Mouse (Mus musculus) kidney, adult 2 months (tissue): ENCODE measurements around the gene Lama2. TPM values are rescaled to one million over a fixed set of nuclear protein-coding genes. Genes with fewer than 3 reads are reported as not detected.

Source experiments
- DNase-seq: peaks from one replicate; pipeline ENCODE4 v3.0.0; 2021
- H3K27ac ChIP-seq: fragments of 200-500 bp; 2 replicates; pipeline ENCODE4 v1.5.1; 2012; ENCODE audit warnings: low read depth, low read length, control low read depth, inconsistent platforms; ENCODE audit not compliant: insufficient read depth
- H3K27me3 ChIP-seq: fragments of 200-500 bp; replicated peaks from 2 replicates; pipeline ENCODE4 v1.6.1; 2012; ENCODE audit warnings: mild to moderate bottlenecking, moderate library complexity, low read length, inconsistent platforms; ENCODE audit not compliant: control insufficient read depth, insufficient read depth
- H3K36me3 ChIP-seq: fragments of 200-500 bp; 2 replicates; pipeline ENCODE4 v1.6.1; 2012; ENCODE audit warnings: mild to moderate bottlenecking, moderate library complexity, low read length, inconsistent platforms; ENCODE audit not compliant: control insufficient read depth, insufficient read depth
- H3K4me1 ChIP-seq: fragments of 200-500 bp; 2 replicates; pipeline ENCODE4 v1.6.1; 2011; ENCODE audit warnings: low read length; ENCODE audit not compliant: control insufficient read depth, insufficient read depth
- H3K4me3 ChIP-seq: fragments of 200-500 bp; 2 replicates; pipeline ENCODE4 v1.5.1; 2011; ENCODE audit warnings: mild to moderate bottlenecking, low read depth, low read length, control low read depth; ENCODE audit not compliant: insufficient read depth
- CTCF ChIP-seq: fragments of 200-500 bp; conservative IDR thresholded peaks from 2 replicates; pipeline ENCODE4 v1.5.1; 2011; ENCODE audit warnings: low read depth, mild to moderate bottlenecking, control low read depth, low read length, moderate library complexity, mixed read lengths; ENCODE audit not compliant: insufficient read depth, insufficient read length
- POLR2A ChIP-seq: fragments of 200-500 bp; IDR thresholded peaks from one replicate; pipeline ENCODE4 v1.6.1; 2011; ENCODE audit warnings: low read depth, low read length, control low read depth
- WGBS: fragments of 180-500 bp; shearing (Covaris S2); methylation state at CpG from one replicate; pipeline ENCODE4 v1.1.7; 2018; 5-methylcytosine and 5-hydroxymethylcytosine counted together
- polyA plus RNA-seq: library from polyadenylated mRNA; depleted of rRNA; stranded (reverse); fragments of >200 nt; gene quantifications from 2 replicates; pipeline ENCODE4 v1.2.3, GENCODE M21; 2012

Lama2 gene
- polyA plus RNA-seq, 1 experiment, result 13.1 TPM

DNA sequence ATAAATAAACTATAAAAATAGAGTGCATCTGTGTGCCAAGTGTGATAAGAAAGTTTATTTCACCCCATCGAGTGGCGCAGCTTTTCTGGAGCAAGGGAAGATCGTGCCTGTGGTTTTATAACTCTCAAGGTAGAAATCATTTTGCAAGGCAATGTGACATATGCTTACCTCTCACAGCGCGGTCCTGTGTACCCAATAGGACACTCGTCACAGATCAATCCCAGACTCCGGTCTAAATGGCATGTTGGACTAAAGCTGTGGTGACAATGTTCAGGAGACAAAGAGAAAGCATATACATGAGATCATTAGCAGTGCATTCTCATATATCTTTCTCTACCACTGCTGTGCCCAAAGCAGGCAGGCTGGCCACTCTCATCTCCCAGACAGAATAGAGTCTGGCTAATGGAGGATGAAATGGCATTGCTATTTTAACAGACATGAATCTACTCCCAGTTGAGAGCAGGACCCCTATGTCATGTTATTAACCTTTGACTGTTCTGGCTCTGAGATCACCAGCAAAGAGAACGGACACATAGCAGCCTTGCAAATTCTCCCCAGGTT, 395.7 kb downstream of the Lama2 start:
- no peak overlapping the region for H3K4me3 ChIP-seq
- DNase-seq, result no peak
- WGBS, result 53% methylated on average over 8 of the region's 8 CpGs
- H3K4me1 ChIP-seq, result no peaks in the 10 kb centered on the region
- TF ChIP-seq CTCF (no peak), POLR2A (no peak)
- no peaks in the 10 kb centered on the region for H3K27me3 ChIP-seq
- H3K27ac ChIP-seq, result no peak overlapping the region
- no peaks in the 10 kb centered on the region for H3K36me3 ChIP-seq

DNA sequence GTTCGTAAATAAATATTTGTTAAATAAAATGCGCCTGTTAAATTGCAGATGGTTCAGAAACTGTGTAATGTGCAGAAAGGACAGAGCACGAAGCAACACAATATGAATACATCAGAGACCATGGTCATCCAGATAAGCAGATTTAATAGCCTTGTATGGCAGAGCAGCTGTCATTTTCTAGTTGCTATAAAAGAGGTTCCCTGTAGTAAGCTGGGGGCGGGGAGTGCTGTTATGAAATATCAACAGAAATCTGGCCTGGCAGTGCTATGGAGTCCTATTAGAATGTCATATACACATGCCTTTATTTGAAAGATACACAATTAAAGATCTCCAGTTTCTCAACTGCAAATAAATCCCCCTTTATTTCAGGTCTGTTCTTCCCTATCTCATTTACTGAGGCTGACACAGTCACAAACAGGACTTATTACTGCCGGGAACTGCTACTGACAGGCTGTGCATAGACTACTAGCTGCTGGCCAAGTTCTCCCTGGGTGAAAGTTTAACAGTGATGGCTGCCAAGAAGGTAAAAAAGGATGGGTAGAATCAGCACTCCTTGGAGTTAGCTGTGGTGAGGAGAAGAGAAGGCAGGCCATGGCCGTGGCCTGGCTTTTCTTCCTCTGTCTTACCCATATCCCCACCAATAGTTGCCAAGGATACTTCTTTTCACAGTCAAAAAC, 396.8 kb downstream of the Lama2 start:
- Histone ChIP-seq H3K27me3 (no peaks in the 10 kb centered on the region), H3K4me3 (no peak overlapping the region), H3K27ac (no peak overlapping the region), H3K36me3 (no peaks in the 10 kb centered on the region), H3K4me1 (no peaks in the 10 kb centered on the region)
- 75% methylated on average over 6 of the region's 6 CpGs for WGBS
- peak; percentile 45 for DNase-seq
- no peak for TF ChIP-seq CTCF
- TF ChIP-seq POLR2A, result no peak

DNA sequence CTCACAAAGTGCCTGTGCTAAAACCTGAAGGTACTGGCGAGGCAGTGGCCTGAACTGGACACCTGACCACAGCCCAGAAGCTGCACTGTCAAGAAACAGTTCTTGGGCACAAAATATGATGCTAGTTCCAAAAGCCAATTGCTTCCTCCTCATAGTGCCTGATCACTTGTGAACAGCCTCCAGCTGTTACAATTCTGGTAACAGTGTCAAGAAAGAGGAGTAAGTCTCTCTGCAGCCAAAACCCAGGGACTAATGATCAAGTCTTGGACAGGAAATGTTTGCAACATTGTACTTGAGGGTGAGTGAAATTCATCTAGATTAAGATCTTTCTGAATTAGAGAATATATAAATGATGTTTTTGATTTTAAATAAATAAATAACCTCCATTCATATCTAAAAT, 399.9 kb downstream of the Lama2 start:
- H3K36me3 ChIP-seq, result no peaks in the 10 kb centered on the region
- no peaks in the 10 kb centered on the region for H3K4me1 ChIP-seq
- no peak for TF ChIP-seq CTCF
- no peak for TF ChIP-seq POLR2A
- no peak overlapping the region for H3K27ac ChIP-seq
- WGBS, result 62% methylated on average over 1 of the region's 1 CpGs
- no peak for DNase-seq
- H3K27me3 ChIP-seq, result no peaks in the 10 kb centered on the region
- H3K4me3 ChIP-seq, result no peak overlapping the region

DNA sequence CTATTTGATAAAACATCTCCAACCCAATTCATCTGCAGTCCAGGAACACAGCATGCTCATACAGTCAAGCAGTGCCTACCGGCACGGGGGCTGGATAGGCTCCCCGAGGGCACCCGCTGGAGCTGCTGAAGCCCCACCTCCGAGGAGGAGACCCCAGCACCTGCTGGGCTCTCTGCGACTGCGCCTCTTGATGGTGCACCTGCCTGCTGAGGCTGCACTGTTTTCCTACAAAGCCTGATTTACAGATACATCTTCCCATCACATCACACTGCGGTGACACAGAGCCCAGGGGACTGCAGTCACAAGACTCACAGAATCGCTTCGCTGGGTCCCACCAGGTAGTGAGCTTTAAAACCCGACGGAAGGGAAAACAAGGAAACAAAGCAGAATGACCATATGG, 412.2 kb downstream of the Lama2 start:
- Histone ChIP-seq H3K4me1 (no peaks in the 10 kb centered on the region), H3K27ac (no peak overlapping the region), H3K36me3 (no peaks in the 10 kb centered on the region), H3K4me3 (no peak overlapping the region), H3K27me3 (no peaks in the 10 kb centered on the region)
- TF ChIP-seq CTCF (no peak), POLR2A (no peak)
- 27% methylated on average over 12 of the region's 12 CpGs for WGBS
- no peak for DNase-seq

DNA sequence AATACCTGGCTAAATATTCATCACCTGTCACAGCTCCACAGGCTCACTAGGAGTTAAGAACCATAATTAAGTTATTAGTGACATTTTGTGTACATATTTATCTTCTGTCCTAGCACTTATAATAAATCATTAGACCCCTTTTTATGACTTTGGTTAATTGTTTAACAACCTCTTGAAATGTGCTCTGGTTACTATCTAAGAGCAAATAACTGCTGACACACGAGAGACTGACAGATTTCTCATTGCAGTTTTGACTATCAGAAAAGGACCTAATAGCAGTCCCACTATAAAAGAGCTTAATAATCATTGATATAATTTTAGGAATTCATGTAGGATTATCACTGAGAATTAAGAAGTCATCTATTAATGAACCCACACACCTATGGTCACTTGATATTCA, 421.1 kb downstream of the Lama2 start:
- no peak overlapping the region for H3K4me3 ChIP-seq
- no peaks in the 10 kb centered on the region for H3K27me3 ChIP-seq
- DNase-seq, result no peak
- 48% methylated on average over 1 of the region's 1 CpGs for WGBS
- TF ChIP-seq CTCF (no peak), POLR2A (no peak)
- H3K4me1 ChIP-seq, result no peaks in the 10 kb centered on the region
- no peaks in the 10 kb centered on the region for H3K36me3 ChIP-seq
- no peak overlapping the region for H3K27ac ChIP-seq

DNA sequence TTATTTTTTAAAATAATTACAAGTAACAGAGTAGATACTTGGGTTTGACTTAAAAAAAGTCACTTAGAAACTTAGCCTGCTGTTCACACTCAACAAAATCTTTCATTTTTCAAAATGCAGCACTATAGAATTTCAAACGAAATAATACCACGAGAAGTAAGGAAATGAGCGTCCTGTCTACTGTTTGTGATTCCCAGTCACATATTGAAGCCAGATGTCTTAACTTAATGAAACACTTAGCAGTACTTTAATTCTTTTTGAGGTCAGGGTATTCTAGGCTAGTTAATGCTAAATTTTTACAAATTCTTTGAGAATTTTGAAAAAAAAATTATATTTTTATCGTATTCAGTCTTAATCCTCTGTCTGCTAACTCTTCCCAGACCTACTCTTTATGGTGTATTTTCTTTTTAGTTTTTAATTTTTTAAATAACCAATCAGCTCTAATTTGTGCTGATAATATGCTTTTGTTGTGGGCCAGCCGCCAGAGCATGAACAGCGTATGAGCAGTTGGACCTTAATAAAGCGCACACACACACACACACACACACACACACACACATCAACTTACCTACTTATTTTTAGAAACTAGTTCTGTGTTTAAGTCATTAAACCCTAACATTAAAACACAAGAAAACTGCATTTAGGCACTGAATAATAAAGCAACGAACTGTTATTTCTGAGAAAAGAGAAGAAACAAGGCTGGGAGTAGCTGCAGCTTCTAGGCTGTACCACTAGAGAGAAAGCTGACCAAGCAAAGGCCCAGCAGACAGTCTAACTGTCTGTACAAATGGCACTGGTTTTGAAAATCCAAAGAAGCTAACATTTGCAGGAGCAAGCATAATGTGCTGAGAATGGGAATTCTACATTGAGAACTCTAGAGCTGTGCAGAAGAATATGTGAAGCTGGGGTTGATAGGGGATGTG, 425.3 kb downstream of the Lama2 start:
- H3K4me3 ChIP-seq, result no peak overlapping the region
- no peaks in the 10 kb centered on the region for H3K36me3 ChIP-seq
- H3K4me1 ChIP-seq, result no peaks in the 10 kb centered on the region
- TF ChIP-seq CTCF (no peak), POLR2A (no peak)
- no peak overlapping the region; the same call in 1 of the 2 replicates for H3K27ac ChIP-seq
- H3K27me3 ChIP-seq, result no peaks in the 10 kb centered on the region
- 92% methylated on average over 8 of the region's 8 CpGs for WGBS
- DNase-seq, result no peak
